Mouse (Mus musculus) activated CD4-positive, CD25-positive, alpha-beta regulatory T cell, adult 4 months (primary cell): ENCODE measurements around the gene Camta1. TPM values are rescaled to one million over a fixed set of nuclear protein-coding genes. Genes with fewer than 3 reads are reported as not detected.
"Not testable (repeated sequence)": the region's sequence is repeated elsewhere in the genome, so short reads cannot be mapped to it uniquely, and the experiment has no call there.

Experiments used
- ATAC-seq: one replicate; pipeline ENCODE4 v1.8.0; 2017
- polyA plus RNA-seq, 2 experiments: library from polyadenylated mRNA; unstranded; fragments of 100-300 nt; shearing (Covaris generic); gene quantifications; one replicate each; pipeline ENCODE4 v1.2.1; 2017

Gene Camta1
- polyA plus RNA-seq, 2 experiments from 2014 or later: 45.5 to 49.5 TPM

DNA sequence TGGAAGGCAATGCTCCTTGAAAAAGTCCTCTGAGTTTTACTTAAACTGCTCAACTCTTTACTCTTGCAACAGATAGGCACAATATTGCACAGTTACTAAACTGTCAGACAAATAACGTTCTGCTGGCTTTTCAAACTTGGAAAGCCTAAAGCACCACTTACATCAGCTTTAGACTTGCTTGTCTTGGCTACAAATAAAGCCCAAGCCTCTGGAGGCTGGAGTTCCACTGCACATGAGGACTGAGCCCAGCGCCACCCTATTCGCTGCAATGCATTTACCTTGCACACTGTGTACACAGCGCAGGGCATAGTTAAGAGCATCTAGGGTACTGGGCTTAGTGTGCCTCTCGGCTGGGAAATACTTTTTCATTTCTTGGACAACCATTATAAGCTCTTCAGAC lies 818.4 kb downstream of the Camta1 start:
- ATAC-seq: no peak

GRCm38 (mm10) chr4:151041506-151041905 lies 820.2 kb downstream of the Camta1 start:
- ATAC-seq: no peak

DNA sequence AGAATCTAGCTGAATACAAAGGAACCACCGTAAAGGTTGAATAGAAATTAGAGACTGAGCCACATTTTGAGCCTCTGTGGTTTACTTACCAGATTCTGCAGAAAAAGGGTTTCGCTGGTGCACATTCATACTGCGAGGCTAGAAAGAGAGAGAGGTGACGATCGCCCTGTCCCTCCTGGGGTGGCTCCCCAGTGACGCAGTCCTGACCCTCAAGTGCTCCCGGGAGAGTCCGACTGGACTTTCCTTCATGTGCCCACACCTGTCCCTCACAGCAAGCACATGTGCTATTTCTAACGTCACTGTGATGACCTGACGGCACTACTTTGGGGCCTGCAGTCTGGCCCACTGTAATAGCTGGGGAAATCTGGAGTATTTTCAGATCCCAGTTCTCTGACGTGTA lies 823.9 kb downstream of the Camta1 start:
- no peak for ATAC-seq

- ATAC-seq: no peak
These were observed 825.2 kb downstream of the Camta1 start for GRCm38 (mm10) chr4:151036521-151036920.

- no peak for ATAC-seq
These were observed 834.7 kb downstream of the Camta1 start for GRCm38 (mm10) chr4:151027001-151027400.

- ATAC-seq: no peak
These were observed 837.5 kb downstream of the Camta1 start for GRCm38 (mm10) chr4:151024152-151024551.

DNA sequence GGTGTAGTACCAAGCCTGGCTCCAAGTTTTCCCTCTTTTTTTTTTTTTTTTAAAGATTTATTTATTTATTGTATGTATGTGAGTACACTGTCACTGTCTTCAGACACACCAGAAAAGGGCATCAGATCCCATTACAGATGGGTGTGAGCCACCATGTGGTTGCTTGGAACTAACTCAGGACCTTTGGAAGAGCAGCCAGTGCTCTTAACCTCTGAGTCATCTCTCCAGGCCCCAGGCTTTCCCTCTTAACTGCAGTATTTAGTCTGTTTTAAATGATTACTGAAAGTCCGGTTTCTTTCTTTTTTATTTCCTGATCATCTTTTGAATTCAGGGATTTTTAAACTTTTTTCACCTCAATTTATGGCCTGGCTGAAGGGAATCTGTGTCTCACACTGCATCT lies 844.3 kb downstream of the Camta1 start:
- not testable (repeated sequence) for ATAC-seq

GRCm38 (mm10) chr4:151015946-151016345 lies 845.7 kb downstream of the Camta1 start:
- no peak for ATAC-seq

DNA sequence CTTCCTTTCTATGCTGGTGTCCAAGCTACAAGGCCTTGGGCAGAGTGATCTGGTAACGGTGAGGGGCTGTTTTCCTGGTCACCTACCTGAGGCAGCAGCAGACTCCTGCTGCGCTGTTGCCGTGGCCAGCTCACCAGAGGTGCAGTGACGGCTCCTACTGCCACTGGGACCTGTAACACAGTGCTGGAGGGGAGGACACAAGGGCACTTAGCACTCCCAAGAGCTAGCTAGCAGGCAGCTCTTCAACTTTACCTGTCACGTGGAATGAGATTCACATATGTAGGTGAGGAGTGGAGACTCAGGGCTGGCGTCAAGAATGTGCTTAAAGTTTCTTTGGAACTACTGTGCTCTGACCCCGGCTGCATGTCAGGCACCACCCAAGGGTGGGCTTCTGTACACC lies 851.4 kb downstream of the Camta1 start:
- no peak for ATAC-seq

DNA sequence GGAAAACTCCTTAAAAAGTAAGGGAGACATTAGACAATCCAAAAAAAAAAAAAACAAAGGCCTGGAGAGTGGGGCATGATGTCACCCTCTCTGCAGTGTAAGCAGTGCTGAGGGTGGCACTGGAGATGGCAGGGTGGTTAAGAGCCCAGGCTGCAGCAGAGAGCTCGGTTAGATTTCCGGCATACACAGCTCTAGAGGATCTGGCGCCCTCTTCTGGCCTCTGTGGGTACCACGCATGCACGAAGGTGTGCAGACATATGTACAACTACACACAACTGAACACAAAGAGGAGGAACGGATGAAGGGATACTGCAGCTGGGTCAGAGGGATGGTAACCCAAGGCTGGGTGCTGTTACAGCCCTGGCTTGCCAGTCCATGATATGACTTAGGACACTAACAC lies 854.7 kb downstream of the Camta1 start:
- ATAC-seq: no peak

GRCm38 (mm10) chr4:151005656-151006318 lies 855.9 kb downstream of the Camta1 start:
- ATAC-seq: peak; percentile 64

DNA sequence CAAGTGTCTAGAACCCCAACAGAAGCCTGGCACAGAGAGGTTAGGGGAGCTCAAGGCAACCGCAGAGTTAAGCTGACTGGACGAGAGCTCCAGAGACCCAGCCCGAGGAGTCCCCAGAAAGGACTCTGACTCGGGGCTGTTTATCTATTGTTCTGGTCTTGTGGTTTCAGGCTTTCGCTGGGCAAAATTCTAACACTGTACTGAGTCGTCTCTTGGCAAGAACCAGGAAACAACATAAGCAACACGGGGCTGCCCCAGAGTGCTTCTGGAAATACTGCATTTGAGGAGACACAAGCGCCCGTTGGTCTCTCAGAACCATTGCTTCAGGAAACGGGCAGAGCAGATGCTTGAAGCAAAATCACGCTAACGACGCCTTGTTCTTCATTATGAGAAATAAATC lies 860.3 kb downstream of the Camta1 start:
- ATAC-seq: peak; percentile 16

DNA sequence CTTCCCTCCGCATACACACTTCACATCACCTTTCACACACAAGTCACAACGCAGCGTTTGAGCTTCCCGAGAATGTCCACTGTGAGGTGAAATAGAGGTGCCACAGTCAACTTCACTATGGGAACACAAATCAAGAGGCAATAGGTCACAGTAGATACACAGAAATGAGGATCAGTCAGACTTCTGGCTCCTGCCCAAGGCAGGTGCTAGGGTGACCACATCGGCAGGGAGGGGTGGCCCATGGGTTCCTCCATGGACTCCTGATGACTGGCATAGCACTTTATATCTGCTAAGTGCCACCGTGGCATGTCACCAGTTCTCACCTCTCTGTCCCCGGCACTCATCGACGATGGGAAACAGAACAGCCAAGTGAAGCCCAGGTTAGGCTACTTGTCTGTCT lies 863.0 kb downstream of the Camta1 start:
- no peak for ATAC-seq

- no peak for ATAC-seq
These were observed 864.9 kb downstream of the Camta1 start, which contains the start of gene Uts2 for GRCm38 (mm10) chr4:150996797-150997196. TSS of gene Uts2 (plus strand) at chr4:150997097.

DNA sequence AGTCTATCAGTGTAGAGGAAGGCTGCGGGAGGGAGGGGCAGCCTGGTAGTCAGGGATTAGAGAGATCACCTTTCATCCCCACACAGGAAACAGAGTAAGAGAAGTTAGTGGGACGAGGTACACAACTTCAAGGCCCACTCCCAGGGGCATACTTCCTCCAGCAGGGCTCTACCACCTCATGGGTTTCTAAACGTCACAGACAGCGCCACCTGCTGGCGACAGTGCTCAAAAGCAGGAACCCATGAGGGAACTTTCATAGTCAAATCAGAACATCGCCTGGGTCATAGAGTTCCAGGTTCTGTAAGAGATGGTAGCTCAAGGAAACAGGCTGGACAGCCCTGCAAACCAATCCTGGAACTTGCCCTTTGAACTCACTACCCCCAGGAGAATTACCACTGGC lies 871.5 kb downstream of the Camta1 start:
- no peak for ATAC-seq

DNA sequence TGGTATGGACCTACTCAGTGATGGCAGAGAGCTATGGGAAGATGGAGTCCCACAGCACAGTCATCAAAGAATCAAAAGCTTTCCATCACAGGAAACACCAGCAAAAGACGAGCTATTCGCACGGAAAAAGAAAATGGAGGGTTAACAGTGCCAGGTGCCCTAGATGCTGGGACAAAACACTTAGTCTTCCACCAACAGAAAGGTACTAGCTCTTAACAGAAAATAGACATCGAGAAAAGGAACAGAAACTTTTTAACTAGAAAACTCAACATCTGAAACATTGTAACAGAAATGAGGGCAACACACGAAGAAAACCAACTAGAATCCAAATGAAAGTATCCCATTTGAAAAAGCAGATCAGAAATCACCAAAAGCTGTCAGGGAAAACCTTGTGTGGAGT lies 881.5 kb downstream of the Camta1 start:
- ATAC-seq: no peak

DNA sequence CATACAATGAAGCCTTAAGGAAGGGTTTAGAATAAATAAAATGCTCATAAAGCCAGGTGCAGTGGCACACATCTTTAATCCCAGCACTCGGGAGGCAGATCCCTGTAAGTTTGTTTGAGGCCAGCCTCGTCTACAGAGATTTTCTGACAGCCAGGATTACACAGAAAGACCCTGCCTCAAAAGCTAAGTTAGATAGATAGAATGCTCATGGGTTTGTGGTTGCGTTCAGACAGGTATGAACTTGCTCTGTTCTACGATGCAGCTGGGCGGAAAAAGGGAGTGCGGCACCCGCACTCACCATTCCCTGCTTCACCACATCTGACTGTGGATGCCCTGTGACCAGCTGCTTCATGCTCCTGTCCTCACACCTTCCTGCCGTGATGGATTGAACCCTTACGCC lies 882.2 kb downstream of the Camta1 start:
- ATAC-seq: no peak

DNA sequence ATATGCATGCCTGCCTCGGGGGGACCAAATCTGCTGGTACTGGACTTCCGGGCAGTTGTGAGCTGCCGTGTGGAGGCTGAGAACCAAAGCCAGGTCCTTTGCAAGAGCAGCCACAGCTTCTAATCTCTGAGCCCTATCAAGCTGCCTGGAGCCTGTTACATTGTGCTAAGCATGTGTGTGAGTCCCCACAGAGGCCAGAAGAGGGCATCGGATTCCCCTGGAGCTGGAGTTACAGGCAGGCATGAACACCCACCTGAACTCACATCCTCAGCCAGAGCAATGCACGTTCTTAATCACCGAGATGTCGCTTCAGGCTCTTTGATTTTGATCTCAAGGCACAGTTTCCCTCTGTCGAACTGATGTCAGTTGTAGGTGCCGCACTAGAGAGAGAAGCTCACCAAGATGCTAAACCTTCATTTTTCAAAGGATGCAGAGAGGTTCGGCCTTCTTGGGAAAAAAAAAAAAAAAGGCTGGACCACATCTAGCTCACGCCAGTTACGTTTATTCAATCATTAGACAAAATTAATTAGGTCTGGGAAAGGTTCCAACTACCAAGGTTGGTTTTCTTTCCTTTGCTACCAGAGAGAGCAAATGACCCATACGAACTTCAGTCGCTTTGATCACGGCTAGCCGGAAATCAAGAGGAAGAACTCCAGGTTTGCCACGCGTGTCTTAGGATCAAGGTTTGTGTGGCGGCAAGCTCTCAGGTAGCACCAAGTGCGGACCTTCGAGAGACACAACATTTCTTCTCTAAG lies 883.3 kb downstream of the Camta1 start:
- ATAC-seq: no peak

DNA sequence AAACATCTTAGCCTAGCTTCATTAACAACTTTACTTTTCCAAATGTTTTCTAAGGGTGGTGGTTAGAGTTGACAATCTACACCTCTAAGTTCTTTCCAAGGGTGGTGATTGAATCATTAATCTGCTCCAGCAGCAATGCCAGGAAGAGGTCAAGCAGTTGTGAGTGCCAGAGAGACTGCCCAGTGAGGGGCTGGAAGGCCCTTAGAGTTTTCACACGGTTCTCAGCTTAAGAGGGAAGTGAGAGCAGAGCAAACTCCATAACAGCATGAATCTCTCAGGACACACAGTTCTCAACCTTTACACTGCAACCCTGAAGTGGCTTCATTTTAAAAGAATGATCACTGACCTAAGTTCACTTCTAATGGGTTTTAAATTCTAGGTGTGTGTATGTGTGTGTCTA lies 886.5 kb downstream of the Camta1 start:
- ATAC-seq: no peak

GRCm38 (mm10) chr4:150973264-150973663 lies 888.4 kb downstream of the Camta1 start:
- no peak for ATAC-seq

DNA sequence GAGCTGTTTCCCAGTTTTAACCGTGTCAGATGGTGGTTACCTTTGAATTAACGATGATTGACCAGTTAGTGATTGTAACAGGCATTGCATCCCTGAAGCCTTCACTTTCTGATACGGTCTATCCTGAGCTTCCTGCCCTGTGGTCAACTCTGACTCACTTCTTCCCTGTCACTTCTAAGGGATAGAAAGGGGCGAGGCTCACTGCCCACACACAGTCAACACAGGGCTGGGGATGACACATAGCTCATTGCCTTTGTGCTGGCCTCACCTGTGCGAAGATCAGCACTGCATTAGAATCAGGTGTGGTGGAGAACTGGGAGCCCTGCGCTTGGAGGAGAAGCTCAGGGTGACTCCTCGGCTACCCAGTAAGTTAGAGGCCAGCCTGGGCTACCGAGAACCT lies 892.7 kb downstream of the Camta1 start:
- ATAC-seq: no peak

DNA sequence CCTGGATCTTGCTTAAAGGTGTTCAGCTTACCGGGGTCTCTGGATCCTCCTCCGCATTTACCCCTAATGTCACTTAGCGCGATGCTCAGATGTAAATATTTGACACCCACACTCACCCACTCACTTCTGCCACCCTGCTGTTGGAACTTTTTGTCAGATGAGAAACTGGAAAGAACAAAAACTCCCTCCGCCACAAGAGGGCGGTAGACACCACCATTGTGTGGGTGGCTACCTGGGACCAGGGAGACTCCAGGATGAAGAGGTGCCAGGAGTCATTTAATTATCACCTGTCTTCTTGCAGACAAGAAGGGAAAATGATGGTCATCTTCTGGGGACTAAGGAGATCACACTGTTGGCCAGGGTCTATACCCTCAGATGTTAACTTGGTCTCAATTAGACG lies 895.1 kb downstream of the Camta1 start:
- no peak for ATAC-seq

GRCm38 (mm10) chr4:150965555-150965951 lies 896.1 kb downstream of the Camta1 start:
- ATAC-seq: no peak
